Mouse (Mus musculus): ENCODE results near the gene Ptprd. TPM values are rescaled to one million over a fixed set of nuclear protein-coding genes. Genes with fewer than 3 reads are reported as not detected.

Ptprd gene
- polyA plus RNA-seq, 1 experiment from 2014 or later, result 57.1 TPM

DNA sequence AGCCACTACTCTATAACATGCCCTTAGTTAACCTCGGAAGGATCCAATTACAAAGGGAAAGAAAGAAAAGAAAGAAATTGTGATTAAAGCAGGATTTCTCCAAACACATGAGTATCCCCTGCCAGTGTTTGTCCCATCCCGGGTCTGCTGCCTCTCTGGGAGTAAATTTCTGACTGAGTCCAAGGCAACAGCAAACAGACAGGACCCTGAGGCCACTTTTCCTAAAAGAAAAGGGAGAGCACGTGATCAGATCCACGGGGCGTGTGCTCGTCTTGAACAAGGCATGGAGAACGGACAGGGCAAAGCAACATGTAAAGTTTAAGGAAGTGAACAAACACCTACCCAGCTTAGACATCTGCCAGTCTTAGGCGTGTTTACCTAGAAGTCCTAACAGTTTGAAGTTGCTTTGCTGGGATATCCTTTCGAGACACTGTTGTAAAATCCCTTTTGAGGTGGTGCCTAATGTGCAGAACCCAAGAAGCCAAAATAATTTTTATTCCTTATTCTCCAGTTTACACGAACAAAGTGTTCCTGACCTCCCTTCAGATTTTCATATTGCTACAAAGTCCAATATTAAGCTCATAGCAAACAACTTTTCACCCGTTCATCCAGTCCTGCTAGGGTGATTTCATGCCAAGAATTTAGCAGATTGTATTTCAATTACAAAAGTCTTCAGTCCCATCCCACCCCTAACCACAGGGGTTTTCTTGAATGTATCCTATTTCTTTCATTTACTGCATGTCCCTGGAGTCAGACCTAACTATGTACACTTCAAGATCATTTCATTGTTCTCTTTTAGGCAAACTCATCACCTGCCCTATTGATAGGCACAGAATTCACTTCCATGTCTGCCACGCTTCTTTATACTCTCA, 1921.9 kb downstream of the Ptprd start:
- no peak overlapping the region for H3K9ac ChIP-seq
- no peak overlapping the region for H3K4me2 ChIP-seq (replicated peaks)
- no peaks in the 10 kb centered on the region for H3K27me3 ChIP-seq
- H3K4me1 ChIP-seq, result peaks cover 18% of the 10 kb centered on the region
- no peak overlapping the region for H3K4me3 ChIP-seq
- H3K27ac ChIP-seq, result no peak overlapping the region
- 0 out of 2 replicates have a peak, but pooled peaks have one; percentile 51 for ATAC-seq (ENCODE audit: low FRiP score)
- no peaks in the 10 kb centered on the region for H3K9me3 ChIP-seq (replicated peaks)
- WGBS, result 32% methylated on average over 12 of the region's 12 CpGs
- H3K36me3 ChIP-seq, result no peaks in the 10 kb centered on the region

DNA sequence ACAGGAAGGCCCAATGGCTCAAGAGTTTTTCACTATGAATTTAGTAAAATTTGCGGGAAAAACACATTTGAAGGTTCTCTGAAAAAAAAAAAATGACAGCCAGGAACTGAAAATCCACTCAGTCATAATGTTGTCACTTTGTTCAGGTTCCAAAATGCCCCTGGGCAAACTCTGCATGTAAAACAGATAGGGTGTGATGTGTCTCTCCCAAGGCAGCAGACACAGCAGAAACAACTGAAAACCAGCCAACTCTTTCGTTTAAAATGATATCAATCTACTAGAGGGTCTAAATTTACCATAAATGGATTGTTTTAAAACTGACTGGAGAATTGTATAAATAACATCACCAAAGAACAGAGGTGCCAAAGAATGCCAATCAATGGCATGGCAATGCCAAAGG, 1925.7 kb downstream of the Ptprd start:
- no peaks in the 10 kb centered on the region for H3K27me3 ChIP-seq
- H3K4me1 ChIP-seq, result peaks cover 21% of the 10 kb centered on the region
- ATAC-seq (ENCODE audit: low FRiP score), result no peak
- H3K27ac ChIP-seq, result no peak overlapping the region
- H3K9me3 ChIP-seq (replicated peaks), result no peaks in the 10 kb centered on the region
- no peak overlapping the region for H3K9ac ChIP-seq
- H3K4me2 ChIP-seq (replicated peaks), result no peak overlapping the region
- H3K36me3 ChIP-seq, result no peaks in the 10 kb centered on the region
- WGBS, result 53% methylated on average over 2 of the region's 2 CpGs
- H3K4me3 ChIP-seq, result no peak overlapping the region

DNA sequence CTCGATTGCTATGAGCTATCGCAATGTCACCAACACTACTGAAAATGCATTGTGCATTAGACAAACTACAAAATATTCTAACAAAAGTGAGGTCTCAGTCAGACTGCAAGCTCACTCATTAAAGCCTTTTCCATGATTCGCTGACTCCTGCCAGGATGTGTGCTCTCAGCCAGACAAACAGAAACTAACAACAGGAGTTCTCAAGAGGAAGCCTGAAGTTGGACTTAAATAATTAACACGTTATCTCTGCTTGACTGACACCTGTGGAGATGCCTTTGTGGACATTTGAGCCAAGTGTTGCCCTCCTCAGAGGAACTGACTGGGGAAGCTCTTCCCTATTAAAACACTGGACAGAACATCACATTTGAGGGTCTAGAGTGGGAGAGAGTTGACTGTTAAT, 1928.9 kb downstream of the Ptprd start:
- no peaks in the 10 kb centered on the region for H3K9me3 ChIP-seq (replicated peaks)
- peaks cover 10% of the 10 kb centered on the region for H3K4me1 ChIP-seq
- no peak overlapping the region for H3K4me2 ChIP-seq (replicated peaks)
- no peak overlapping the region for H3K27ac ChIP-seq
- no peak overlapping the region for H3K9ac ChIP-seq
- WGBS, result 30% methylated on average over 4 of the region's 4 CpGs
- no peaks in the 10 kb centered on the region for H3K27me3 ChIP-seq
- ATAC-seq (ENCODE audit: low FRiP score), result no peak
- H3K36me3 ChIP-seq, result no peaks in the 10 kb centered on the region
- H3K4me3 ChIP-seq, result no peak overlapping the region

DNA sequence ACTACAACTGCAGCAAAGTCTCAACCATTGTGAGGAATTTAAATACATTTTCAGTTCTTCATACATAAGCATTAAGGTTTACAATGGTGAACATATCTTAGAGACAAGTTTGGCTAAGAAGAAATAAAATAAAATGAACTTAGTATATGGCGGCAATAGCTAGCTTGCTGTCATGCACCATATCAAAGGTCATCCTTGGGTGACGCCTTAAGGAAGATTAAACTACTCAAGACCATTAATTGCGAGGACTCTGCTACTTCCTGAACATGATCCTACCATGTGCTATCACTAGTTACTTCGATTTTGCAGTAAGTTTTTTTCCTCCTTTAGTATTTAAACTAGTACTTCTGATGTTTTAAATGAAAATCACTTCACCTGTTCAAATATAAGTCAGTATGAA, 1949.0 kb downstream of the Ptprd start:
- Histone ChIP-seq H3K36me3 (no peaks in the 10 kb centered on the region), H3K9me3 (replicated peaks) (no peaks in the 10 kb centered on the region), H3K27me3 (no peaks in the 10 kb centered on the region), H3K9ac (no peak overlapping the region), H3K4me1 (peaks cover 27% of the 10 kb centered on the region), H3K4me2 (replicated peaks) (no peak overlapping the region), H3K27ac (no peak overlapping the region), H3K4me3 (no peak overlapping the region)
- WGBS, result 89% methylated on average over 4 of the region's 4 CpGs
- ATAC-seq (ENCODE audit: low FRiP score), result no peak

DNA sequence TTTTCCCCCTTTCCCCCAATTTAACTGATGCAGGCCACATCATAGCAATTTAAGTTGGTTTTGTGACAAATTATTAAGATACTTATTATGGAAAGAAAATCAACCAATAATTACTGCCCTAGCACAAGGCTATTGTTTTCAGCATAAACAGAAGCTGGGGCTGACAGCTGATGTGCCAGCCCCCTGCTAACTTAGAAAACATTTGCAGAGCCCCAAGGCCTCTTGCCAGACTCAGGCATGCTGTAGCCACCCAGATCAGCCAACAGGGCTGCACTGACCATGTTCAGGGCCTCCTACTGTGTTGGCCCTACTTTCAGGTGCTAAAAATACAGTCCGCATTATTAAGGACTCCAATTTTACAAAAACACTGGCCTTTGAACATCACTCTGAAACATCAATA, 1951.1 kb downstream of the Ptprd start:
- Histone ChIP-seq H3K9ac (no peak overlapping the region), H3K4me2 (replicated peaks) (no peak overlapping the region), H3K9me3 (replicated peaks) (no peaks in the 10 kb centered on the region), H3K27me3 (no peaks in the 10 kb centered on the region), H3K4me1 (peaks cover 27% of the 10 kb centered on the region), H3K36me3 (no peaks in the 10 kb centered on the region), H3K27ac (0 out of 2 replicates have a peak overlapping the region, but pooled peaks have one; percentile 30), H3K4me3 (no peak overlapping the region)
- 77% methylated on average over 1 of the region's 1 CpGs for WGBS
- ATAC-seq (ENCODE audit: low FRiP score), result no peak

DNA sequence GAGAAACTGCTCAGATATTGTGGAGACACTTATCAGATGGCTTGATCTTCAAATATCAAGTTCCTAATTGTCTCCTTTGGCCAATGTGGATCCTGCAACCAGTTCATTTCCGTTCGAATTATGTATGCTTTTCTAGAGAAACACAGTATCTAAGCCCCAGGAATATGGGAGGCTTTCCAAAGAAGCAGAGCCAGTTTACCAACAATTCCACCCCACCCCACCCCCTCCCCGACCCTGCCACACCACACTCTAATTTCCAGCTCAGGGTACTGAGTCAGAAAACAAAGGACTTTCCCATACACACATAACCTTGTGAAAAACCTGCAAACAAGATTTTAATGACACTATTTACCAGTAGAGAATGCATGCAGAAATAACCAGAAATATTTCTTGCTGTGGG, 1951.5 kb downstream of the Ptprd start:
- no peak overlapping the region for H3K4me3 ChIP-seq
- H3K4me2 ChIP-seq (replicated peaks), result no peak overlapping the region
- ATAC-seq (ENCODE audit: low FRiP score), result no peak
- H3K27me3 ChIP-seq, result no peaks in the 10 kb centered on the region
- WGBS, result 66% methylated on average over 3 of the region's 3 CpGs
- no peaks in the 10 kb centered on the region for H3K9me3 ChIP-seq (replicated peaks)
- H3K4me1 ChIP-seq, result peaks cover 27% of the 10 kb centered on the region
- H3K27ac ChIP-seq, result peak overlapping the region; percentile 30; the same call in 1 of the 2 replicates
- no peak overlapping the region for H3K9ac ChIP-seq
- no peaks in the 10 kb centered on the region for H3K36me3 ChIP-seq

DNA sequence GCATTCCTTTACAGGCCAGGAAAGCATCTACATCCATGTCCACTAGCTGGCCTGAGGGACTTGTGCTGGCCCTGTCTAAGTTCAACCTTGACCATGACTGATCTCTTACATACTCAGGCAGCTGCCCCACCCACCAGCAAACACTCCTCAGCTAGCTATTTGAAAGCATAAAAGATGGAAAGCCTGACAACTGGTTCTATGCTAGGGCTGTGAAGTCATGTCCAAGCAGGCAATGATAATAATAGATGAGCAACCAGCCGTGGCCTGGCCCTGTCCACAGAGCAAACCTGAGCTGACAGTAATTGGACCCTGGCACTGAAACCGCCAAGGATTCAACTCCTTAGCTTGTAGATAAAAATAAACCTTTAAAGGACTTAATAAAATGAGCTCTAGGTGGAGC, 1952.1 kb downstream of the Ptprd start:
- Histone ChIP-seq H3K4me2 (replicated peaks) (no peak overlapping the region), H3K9me3 (replicated peaks) (no peaks in the 10 kb centered on the region), H3K36me3 (no peaks in the 10 kb centered on the region), H3K27ac (peak overlapping the region; percentile 30; the same call in 1 of the 2 replicates), H3K9ac (no peak overlapping the region), H3K27me3 (no peaks in the 10 kb centered on the region), H3K4me3 (no peak overlapping the region), H3K4me1 (peaks cover 27% of the 10 kb centered on the region)
- ATAC-seq (ENCODE audit: low FRiP score), result peak; percentile 71; the same call in 1 of the 2 replicates
- whole genome bisulfite sequencing, result 49% methylated on average over 2 of the region's 2 CpGs

DNA sequence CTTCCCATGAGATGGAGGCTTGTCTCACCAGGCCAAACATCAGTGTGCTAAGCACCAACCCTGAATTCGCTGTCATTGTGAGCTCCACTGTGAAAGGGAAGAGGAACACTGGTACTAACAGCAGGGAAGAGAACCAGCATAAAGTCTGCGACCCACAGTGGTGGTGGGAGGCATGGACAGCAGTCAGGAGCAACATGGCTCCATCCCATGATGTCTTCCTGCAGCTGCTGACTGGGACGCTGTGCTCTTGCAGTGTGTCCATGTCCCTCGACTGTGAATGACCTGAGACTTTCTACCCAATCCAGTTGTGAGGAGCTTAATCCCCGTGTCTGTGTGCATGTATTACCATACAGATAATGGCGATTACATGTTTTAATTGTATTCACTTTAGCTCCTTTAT, 1967.4 kb downstream of the Ptprd start:
- Histone ChIP-seq H3K9ac (no peak overlapping the region), H3K9me3 (replicated peaks) (no peaks in the 10 kb centered on the region), H3K27me3 (no peaks in the 10 kb centered on the region), H3K36me3 (no peaks in the 10 kb centered on the region), H3K4me2 (replicated peaks) (no peak overlapping the region), H3K27ac (no peak overlapping the region), H3K4me1 (peaks cover 5% of the 10 kb centered on the region), H3K4me3 (no peak overlapping the region)
- peak; percentile 72 for ATAC-seq (ENCODE audit: low FRiP score)
- WGBS, result 61% methylated on average over 6 of the region's 6 CpGs

DNA sequence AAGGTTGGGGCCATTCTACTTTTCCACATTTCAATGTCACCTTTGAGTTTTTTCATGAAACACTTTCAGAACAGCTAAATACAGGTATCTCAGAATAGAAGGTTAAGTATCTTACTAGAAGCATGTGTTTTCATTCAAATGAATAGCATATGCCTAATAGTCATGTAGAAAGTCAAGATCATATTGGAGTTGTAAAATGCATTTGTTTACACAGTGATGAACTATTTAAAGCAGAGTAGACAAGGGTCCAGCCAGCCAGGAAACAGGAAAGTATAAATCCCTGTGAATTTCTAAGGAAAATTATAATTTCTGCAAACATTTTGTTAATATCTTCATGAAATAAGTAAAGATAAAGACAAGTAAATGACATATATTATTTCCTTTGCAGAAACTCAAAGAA, 1970.2 kb downstream of the Ptprd start:
- H3K4me2 ChIP-seq (replicated peaks), result no peak overlapping the region
- no peak overlapping the region for H3K4me3 ChIP-seq
- no peaks in the 10 kb centered on the region for H3K36me3 ChIP-seq
- no peak overlapping the region for H3K9ac ChIP-seq
- ATAC-seq (ENCODE audit: low FRiP score), result no peak
- H3K4me1 ChIP-seq, result peaks cover 18% of the 10 kb centered on the region
- no peaks in the 10 kb centered on the region for H3K9me3 ChIP-seq (replicated peaks)
- no peak overlapping the region for H3K27ac ChIP-seq
- H3K27me3 ChIP-seq, result no peaks in the 10 kb centered on the region

DNA sequence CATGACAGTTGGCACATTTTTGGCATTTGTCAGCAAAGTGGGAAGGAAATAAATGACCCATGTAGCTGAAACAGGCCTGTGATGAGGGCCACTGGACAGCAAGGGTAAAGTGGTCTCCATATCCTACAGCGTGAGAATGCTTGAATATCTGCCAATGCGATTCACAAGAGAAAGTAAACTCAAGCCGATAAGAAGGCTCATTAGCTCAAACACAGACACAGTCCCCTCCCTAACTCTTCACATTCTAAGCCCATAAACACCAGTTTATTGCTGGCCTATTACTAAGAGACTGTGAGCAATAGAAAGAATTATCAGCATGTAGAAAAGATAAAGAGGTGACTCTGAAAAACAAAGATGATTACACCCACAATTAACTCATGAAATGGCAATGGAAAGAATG, 1970.6 kb downstream of the Ptprd start:
- no peaks in the 10 kb centered on the region for H3K36me3 ChIP-seq
- H3K9me3 ChIP-seq (replicated peaks), result no peaks in the 10 kb centered on the region
- peaks cover 18% of the 10 kb centered on the region for H3K4me1 ChIP-seq
- no peak for ATAC-seq (ENCODE audit: low FRiP score)
- H3K4me2 ChIP-seq (replicated peaks), result no peak overlapping the region
- H3K9ac ChIP-seq, result no peak overlapping the region
- no peak overlapping the region for H3K27ac ChIP-seq
- WGBS, result 72% methylated on average over 3 of the region's 3 CpGs
- no peak overlapping the region for H3K4me3 ChIP-seq
- H3K27me3 ChIP-seq, result no peaks in the 10 kb centered on the region

DNA sequence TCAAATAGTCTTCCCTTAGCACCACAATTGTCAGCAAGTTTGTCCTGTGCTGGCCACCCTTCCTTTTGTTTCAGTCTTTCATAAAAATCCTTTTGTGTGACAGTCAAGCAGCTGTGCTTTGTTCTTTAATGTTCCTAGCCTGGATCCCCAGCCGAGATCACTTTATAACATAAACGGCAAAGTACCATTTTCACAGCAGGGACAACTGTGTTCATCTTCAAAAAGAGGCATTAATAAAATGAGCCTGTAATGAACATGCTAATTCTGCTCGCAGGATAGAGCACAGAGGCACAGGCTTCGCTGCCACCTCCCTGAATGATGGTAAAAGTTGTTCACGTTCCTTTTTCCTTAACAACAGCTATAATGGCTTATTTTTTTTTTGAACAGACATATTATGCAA, 1972.7 kb downstream of the Ptprd start:
- peak overlapping the region; percentile 36 for H3K4me2 ChIP-seq (replicated peaks)
- no peaks in the 10 kb centered on the region for H3K27me3 ChIP-seq
- ATAC-seq (ENCODE audit: low FRiP score), result peak; percentile 49; the same call in 1 of the 2 replicates
- H3K9me3 ChIP-seq (replicated peaks), result no peaks in the 10 kb centered on the region
- H3K4me3 ChIP-seq, result no peak overlapping the region
- 25% methylated on average over 5 of the region's 5 CpGs for WGBS
- H3K36me3 ChIP-seq, result no peaks in the 10 kb centered on the region
- H3K27ac ChIP-seq, result peak overlapping the region; percentile 66
- H3K4me1 ChIP-seq, result peaks cover 18% of the 10 kb centered on the region
- peak overlapping the region; percentile 38; the same call in 1 of the 2 replicates for H3K9ac ChIP-seq

DNA sequence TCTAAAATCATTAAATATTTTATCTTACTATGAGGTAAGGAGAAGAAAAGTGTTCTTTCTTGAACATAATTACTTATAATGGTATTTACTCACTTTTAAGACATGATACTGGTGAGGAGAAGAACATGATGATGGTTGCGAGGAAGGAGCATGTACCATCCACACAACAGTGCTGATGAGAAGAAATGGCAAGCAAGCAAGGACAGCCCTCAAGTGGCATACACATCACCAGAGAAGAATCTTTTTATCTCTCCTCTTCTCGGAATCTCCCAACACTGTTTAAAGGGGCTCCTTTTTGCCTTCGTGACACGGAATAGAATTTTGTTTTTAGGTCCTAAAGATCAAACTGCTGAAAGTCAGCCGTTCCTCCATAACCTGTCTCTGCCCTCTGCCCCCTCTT, 1973.2 kb downstream of the Ptprd start:
- 68% methylated on average over 5 of the region's 5 CpGs for WGBS
- H3K4me2 ChIP-seq (replicated peaks), result peak overlapping the region; percentile 36; the same call in 1 of the 2 replicates
- H3K4me1 ChIP-seq, result peaks cover 18% of the 10 kb centered on the region
- H3K27ac ChIP-seq, result peak overlapping the region; percentile 66
- no peaks in the 10 kb centered on the region for H3K27me3 ChIP-seq
- H3K9me3 ChIP-seq (replicated peaks), result no peaks in the 10 kb centered on the region
- no peak overlapping the region for H3K4me3 ChIP-seq
- peak; percentile 53; the same call in 1 of the 2 replicates for ATAC-seq (ENCODE audit: low FRiP score)
- H3K9ac ChIP-seq, result no peak overlapping the region
- H3K36me3 ChIP-seq, result no peaks in the 10 kb centered on the region

DNA sequence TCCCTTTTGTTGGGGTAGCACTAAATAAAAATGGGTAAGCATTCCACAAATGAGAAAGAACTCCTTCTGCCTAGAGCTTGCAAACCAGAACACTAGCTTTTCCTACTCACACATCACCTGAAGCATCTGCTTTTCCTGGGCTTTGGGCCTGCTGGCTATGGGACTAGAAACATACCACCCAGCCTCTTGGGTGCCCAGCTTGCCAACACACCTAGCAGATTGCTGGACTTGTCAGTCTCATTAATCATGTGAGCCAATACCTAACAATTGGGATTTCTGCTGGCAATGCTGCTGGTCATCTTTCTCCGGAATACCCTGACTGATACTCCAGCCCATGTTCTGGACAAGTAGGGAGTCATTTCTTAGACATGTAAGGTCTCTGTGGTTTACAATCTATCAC, 1973.9 kb downstream of the Ptprd start:
- 55% methylated on average over 1 of the region's 1 CpGs for WGBS
- Histone ChIP-seq H3K27ac (no peak overlapping the region), H3K27me3 (no peaks in the 10 kb centered on the region), H3K9ac (no peak overlapping the region), H3K4me1 (peaks cover 18% of the 10 kb centered on the region), H3K4me3 (no peak overlapping the region), H3K9me3 (replicated peaks) (no peaks in the 10 kb centered on the region), H3K4me2 (replicated peaks) (no peak overlapping the region), H3K36me3 (no peaks in the 10 kb centered on the region)
- ATAC-seq (ENCODE audit: low FRiP score), result no peak
